Mouse (Mus musculus) liver, adult 2 months (tissue): Measurements from ENCODE around the gene Fgf23.

Experiments used
- CTCF ChIP-seq: fragments of 200-500 bp; IDR thresholded peaks from 2 replicates; pipeline ENCODE4 v1.5.1; 2011; ENCODE audit warnings: low read depth, low read length, control low read depth
- POLR2A ChIP-seq: fragments of 200-500 bp; IDR thresholded peaks from 2 replicates; pipeline ENCODE4 v1.6.1; 2011; ENCODE audit warnings: low read length, control low read depth; ENCODE audit not compliant: insufficient read depth; ENCODE audit errors: extremely low read depth

GRCm38 (mm10) chr6:127106189-127106588, 33.5 kb downstream of the Fgf23 start:
- TF ChIP-seq POLR2A (no peak), CTCF (no peak)
